Mouse (Mus musculus) urinary bladder, adult 2 months (tissue): ENCODE results near the gene Mfap2. TPM values are rescaled to one million over a fixed set of nuclear protein-coding genes. Genes with fewer than 3 reads are reported as not detected.

Source experiments
- polyA plus RNA-seq: library from polyadenylated mRNA; depleted of rRNA; stranded (reverse); fragments of >200 nt; gene quantifications from 2 replicates; pipeline ENCODE4 v1.2.3, GENCODE M21; 2012; rRNA removed

Mfap2 gene
- polyA plus RNA-seq, 1 experiment, result 37.9 TPM

Other genes starting within 250 kb of the Mfap2 start
- gene Padi4, start 236.2 kb upstream of the Mfap2 start, polyA plus RNA-seq, result 15.6 and 15.9 TPM in 2 replicates
- gene Padi3, start 199.8 kb upstream of the Mfap2 start, polyA plus RNA-seq, result 0.30 and 0.32 TPM in 2 replicates
- gene Padi1, start 164.6 kb upstream of the Mfap2 start, polyA plus RNA-seq, result 1.0 and 1.2 TPM in 2 replicates
- gene Padi2, start 104.1 kb upstream of the Mfap2 start, polyA plus RNA-seq, result 1.7 and 1.8 TPM in 2 replicates
- 175 and 188 TPM in 2 replicates for gene Sdhb, start 49.2 kb upstream of the Mfap2 start, polyA plus RNA-seq
- 49.5 and 57.3 TPM in 2 replicates for gene Atp13a2, start 23.5 kb upstream of the Mfap2 start, polyA plus RNA-seq
- 27.0 and 30.8 TPM in 2 replicates for gene Crocc, start 50.1 kb downstream of the Mfap2 start, polyA plus RNA-seq
- 65.9 and 77.0 TPM in 2 replicates for gene Necap2, start 67.9 kb downstream of the Mfap2 start, polyA plus RNA-seq
- not detected in 2 replicates for gene Spata21, start 77.9 kb downstream of the Mfap2 start, polyA plus RNA-seq
- gene Szrd1, start 129.4 kb downstream of the Mfap2 start, polyA plus RNA-seq, result 32.6 and 44.2 TPM in 2 replicates
- 12.2 and 13.9 TPM in 2 replicates for gene Fbxo42, start 137.5 kb downstream of the Mfap2 start, polyA plus RNA-seq
- 2.4 and 2.6 TPM in 2 replicates for gene Rsg1, start 203.5 kb downstream of the Mfap2 start, polyA plus RNA-seq
- 8.3 and 13.5 TPM in 2 replicates for gene Arhgef19, start 229.1 kb downstream of the Mfap2 start, polyA plus RNA-seq